Mouse (Mus musculus): ENCODE results near the gene Lrp4.

GRCm38 (mm10) chr2:91480399-91480801, 23.1 kb downstream of the Lrp4 start:
- no peak for TF ChIP-seq POLR2A (IDR thresholded peaks at IDR 0.05; ENCODE audit: insufficient read depth, low read depth, low read length)
- no peak for TF ChIP-seq CTCF (IDR thresholded peaks at IDR 0.05)
